Mouse (Mus musculus) stomach, postnatal 0 days (tissue): ENCODE results near the gene Slc6a5.

ENCODE experiments used
- CTCF ChIP-seq: IDR thresholded peaks from 2 replicates; pipeline ENCODE4 v1.5.1; 2016; ENCODE audit warnings: antibody characterized with exemption, low read depth, mild to moderate bottlenecking, moderate library complexity
- EP300 ChIP-seq: optimal IDR thresholded peaks from 2 replicates; pipeline ENCODE3; 2016; ENCODE audit warnings: antibody characterized with exemption

DNA sequence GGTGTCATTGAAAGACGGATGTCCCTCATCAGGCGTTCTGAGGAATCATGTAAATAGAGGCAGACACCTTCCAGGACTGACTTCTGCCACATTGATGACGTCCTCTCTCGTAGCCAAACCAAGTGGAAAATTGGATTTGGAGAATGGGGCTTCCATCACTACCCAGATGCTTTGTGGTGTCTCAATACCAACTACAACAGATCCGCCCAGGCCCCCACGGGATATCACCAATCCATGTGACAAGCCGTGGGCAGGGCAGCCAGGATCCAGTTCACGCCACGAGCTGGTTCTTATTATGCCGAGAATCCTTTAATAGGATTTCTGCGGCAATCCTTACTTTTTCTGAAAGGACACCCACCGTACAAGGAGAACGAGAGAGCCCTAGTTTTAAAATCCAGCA, 30.9 kb upstream of the Slc6a5 start:
- TF ChIP-seq CTCF = no peak
- no peak for TF ChIP-seq EP300
